Mouse (Mus musculus): ENCODE data around the gene St5.
A peak's percentile ranks its signal among the peaks of the same experiment; 100 is the strongest.

The St5 gene

GRCm38 (mm10) chr7:109703190-109704015 lies at the start of gene St5, which contains the start of gene Akip1:
St5 (minus strand) TSS chr7:109703605.
Akip1 (plus strand) TSS chr7:109703690.
- peak; percentile 98 for DNase-seq

- DNase-seq = peak; percentile 79
These were observed 48.9 kb upstream of the St5 start, which contains the start of gene Tmem9b for GRCm38 (mm10) chr7:109752008-109752925. Tmem9b (minus strand) TSS chr7:109752875.

- DNase-seq = no peak
These were observed 48.1 kb upstream of the St5 start for GRCm38 (mm10) chr7:109751427-109752007.

GRCm38 (mm10) chr7:109747747-109748146 lies 44.3 kb upstream of the St5 start:
- no peak for DNase-seq

- no peak for DNase-seq
These were observed 38.3 kb upstream of the St5 start for GRCm38 (mm10) chr7:109741703-109742102.

- no peak for DNase-seq
These were observed 37.7 kb upstream of the St5 start for GRCm38 (mm10) chr7:109741060-109741459.

- no peak for DNase-seq
These were observed 36.5 kb upstream of the St5 start for GRCm38 (mm10) chr7:109739822-109740370.

GRCm38 (mm10) chr7:109734806-109735205 lies 31.4 kb upstream of the St5 start:
- no peak for DNase-seq

GRCm38 (mm10) chr7:109731626-109732025 lies 28.2 kb upstream of the St5 start, which contains the start of gene Ascl3:
Ascl3 (minus strand) TSS chr7:109731726.
- DNase-seq = no peak

- no peak for DNase-seq
These were observed 20.3 kb upstream of the St5 start, which contains the start of gene BC051019 for GRCm38 (mm10) chr7:109723697-109724096. BC051019 (minus strand) TSS chr7:109723850.

GRCm38 (mm10) chr7:109723114-109723513 lies 19.7 kb upstream of the St5 start:
- DNase-seq = no peak

- no peak for DNase-seq
These were observed 19.2 kb upstream of the St5 start for GRCm38 (mm10) chr7:109722618-109723017.

- peak; percentile 68 for DNase-seq
These were observed 15.9 kb upstream of the St5 start for GRCm38 (mm10) chr7:109719286-109719685.

GRCm38 (mm10) chr7:109713434-109713982 lies 10.1 kb upstream of the St5 start:
- no peak for DNase-seq

GRCm38 (mm10) chr7:109712198-109712597 lies 8.8 kb upstream of the St5 start:
- DNase-seq = no peak

GRCm38 (mm10) chr7:109710069-109710468 lies 6.7 kb upstream of the St5 start:
- DNase-seq = no peak

- DNase-seq = peak; percentile 58
These were observed 5.6 kb upstream of the St5 start for GRCm38 (mm10) chr7:109708961-109709382.

- DNase-seq = peak; percentile 69
These were observed 3.8 kb upstream of the St5 start for GRCm38 (mm10) chr7:109707023-109707785.

GRCm38 (mm10) chr7:109704461-109704860 lies 1.1 kb upstream of the St5 start:
- no peak for DNase-seq

GRCm38 (mm10) chr7:109704016-109704377 lies 592 bp upstream of the St5 start:
- no peak for DNase-seq

GRCm38 (mm10) chr7:109702721-109703120 lies 684 bp downstream of the St5 start:
- DNase-seq = no peak

- no peak for DNase-seq
These were observed 3.2 kb downstream of the St5 start for GRCm38 (mm10) chr7:109700213-109700612.
